Mouse (Mus musculus) heart, postnatal 0 days (tissue): Measurements from ENCODE around the gene Tgif2.

Experiments
- CTCF ChIP-seq: IDR thresholded peaks from 2 replicates; pipeline ENCODE4 v1.5.1; 2016; ENCODE audit warnings: antibody characterized with exemption, control low read depth, low read depth
- EP300 ChIP-seq: IDR thresholded peaks from 2 replicates; pipeline ENCODE4 v1.6.1; 2016; ENCODE audit warnings: antibody characterized with exemption, low read depth

DNA sequence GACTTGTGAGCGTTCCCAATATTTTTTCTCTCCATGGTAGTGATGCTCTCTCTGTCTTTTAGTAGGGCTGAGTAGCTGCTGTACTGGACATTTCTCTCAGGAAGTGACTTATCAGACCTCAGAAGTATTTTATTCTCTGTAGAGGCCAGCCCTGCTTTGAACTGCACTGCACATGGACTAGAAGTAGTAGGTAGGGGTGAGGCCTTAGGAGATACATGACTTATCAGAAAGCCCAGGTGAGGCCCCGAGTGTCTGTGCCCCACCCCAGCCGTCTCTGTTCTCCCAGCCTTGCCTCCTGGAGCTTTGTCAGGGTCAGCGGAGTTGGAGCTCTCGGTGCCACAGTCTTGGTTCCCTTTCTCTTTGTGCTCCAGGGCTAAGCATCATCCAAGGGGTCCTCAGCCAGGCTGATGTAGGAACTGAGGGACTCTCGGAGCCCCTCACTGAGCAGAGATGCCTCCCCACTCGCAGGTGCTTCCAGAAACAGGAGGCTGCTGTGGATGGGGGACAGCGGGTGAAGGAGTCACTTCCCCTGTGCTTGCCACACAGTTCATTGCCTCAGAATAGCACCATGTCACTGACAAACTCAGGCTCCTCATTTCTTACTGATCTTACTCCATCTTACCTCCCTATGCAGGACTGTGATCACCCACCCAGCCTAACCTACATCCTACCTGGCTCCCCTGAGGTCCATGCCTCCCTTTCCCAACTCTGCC lies 34.4 kb downstream of the Tgif2 start:
- TF ChIP-seq CTCF (no peak), EP300 (no peak)
